18 mouse cellular contexts compared by ENCODE assay signal in the genomic region with DNA sequence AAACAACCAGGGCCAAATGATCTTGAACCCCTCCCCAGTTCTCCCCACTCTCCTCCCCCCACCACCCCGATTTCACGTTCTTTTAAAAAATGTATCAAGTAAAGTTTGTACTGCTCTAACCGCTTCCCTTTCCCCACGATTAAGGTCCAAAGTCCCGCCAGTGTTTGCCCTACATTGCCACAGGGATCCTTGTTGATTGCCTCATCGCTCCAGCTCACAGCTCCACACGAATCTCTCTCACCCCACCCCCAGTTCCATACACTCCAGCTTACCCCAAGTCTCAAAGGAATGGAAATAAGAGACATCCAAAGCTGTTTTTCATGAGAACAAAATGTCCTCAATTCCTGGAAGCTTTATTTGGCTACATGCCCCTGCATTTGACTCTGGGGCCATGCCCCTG. TPM values are rescaled to one million over a fixed set of nuclear protein-coding genes. Genes with fewer than 3 reads are reported as not detected.
A peak's percentile ranks its signal among the peaks of the same experiment; 100 is the strongest.
DNase-seq lines count a peak whose midpoint lies in the region; ATAC-seq lines count a peak whose summit lies in the region.
"Had no signal": no experiment of that assay in that cellular context is flagged by ENCODE, and none has a peak within 500 bp of the region (broad histone marks: within the 10 kb centered on the region; RNA-seq: fewer than 3 reads in every experiment).

No protein-coding gene starts in this region.

- no peaks in the 10 kb centered on the region for H3K36me3 ChIP-seq in intestine, embryonic 16.5 days (ENCODE audit: control insufficient read depth, insufficient read depth, low read length)
- no peaks in the 10 kb centered on the region for H3K36me3 ChIP-seq in liver, embryonic 11.5 days (ENCODE audit: control insufficient read depth, insufficient read depth, low read length)
- H3K36me3 ChIP-seq: heart, embryonic 10.5 days; limb, embryonic 10.5 days; neural tube, embryonic 13.5 days had no signal

- DNase-seq in liver, embryonic 11.5 days (ENCODE audit: low spot score), result no peak
- DNase-seq in skeletal muscle tissue, adult 2 months (ENCODE audit: low read depth, low spot score), result peak; percentile 30
- no peak for DNase-seq in urinary bladder, adult 18-20 months (ENCODE audit: low spot score in 2 of 2)
- DNase-seq in right cerebral cortex, adult 2 months (ENCODE audit: low spot score in 2 of 2), result no peak
- DNase-seq in heart, adult 11 months, result no peak
- DNase-seq: adrenal gland, postnatal 14 days; cerebellum, postnatal 25 days; heart, postnatal 36 days; retina, postnatal 1 day; thymus, postnatal 36 days had no signal

- H3K9me3 ChIP-seq in intestine, embryonic 16.5 days (ENCODE audit: control insufficient read depth, low read length), result no peaks in the 10 kb centered on the region
- H3K9me3 ChIP-seq in liver, embryonic 11.5 days (ENCODE audit: control insufficient read depth, low read length), result no peaks in the 10 kb centered on the region
- H3K9me3 ChIP-seq: heart, embryonic 10.5 days; limb, embryonic 10.5 days; neural tube, embryonic 13.5 days had no signal

- H3K9ac ChIP-seq in intestine, embryonic 16.5 days (ENCODE audit: low read depth, low read length), result no peak overlapping the region
- no peak overlapping the region for H3K9ac ChIP-seq in liver, embryonic 11.5 days (ENCODE audit: low read depth, low read length)
- H3K9ac ChIP-seq: neural tube, embryonic 13.5 days had no signal

- no peaks in the 10 kb centered on the region for H3K27me3 ChIP-seq in intestine, embryonic 16.5 days (replicated peaks; ENCODE audit: control insufficient read depth, insufficient read depth, low read length)
- H3K27me3 ChIP-seq in liver, embryonic 11.5 days (replicated peaks; ENCODE audit: control insufficient read depth, insufficient read depth, low read length), result no peaks in the 10 kb centered on the region
- H3K27me3 ChIP-seq: neural tube, embryonic 13.5 days had no signal

- H3K4me1 ChIP-seq in intestine, embryonic 16.5 days (ENCODE audit: control insufficient read depth, insufficient read depth, low read length), result peaks cover 19% of the 10 kb centered on the region; the same call in 1 of the 2 replicates
- H3K4me1 ChIP-seq in liver, embryonic 11.5 days (replicated peaks; ENCODE audit: control insufficient read depth, insufficient read depth, low read length), result no peaks in the 10 kb centered on the region; the same call in 1 of the 2 replicates
- H3K4me1 ChIP-seq: heart, embryonic 10.5 days; neural tube, embryonic 13.5 days had no signal

- ATAC-seq in granulocyte monocyte progenitor cell, adult 5-6 weeks (replicated peaks; ENCODE audit: poor library complexity, severe bottlenecking), result peak; percentile 48
- ATAC-seq in intestine, embryonic 16.5 days, result peak; percentile 90
- peak; percentile 57; the same call in 1 of the 2 replicates for ATAC-seq in liver, embryonic 11.5 days (replicated peaks; ENCODE audit: low FRiP score)

- peak overlapping the region; percentile 27; the same call in 1 of the 2 replicates for H3K4me2 ChIP-seq in intestine, embryonic 16.5 days (ENCODE audit: low read depth, low read length)
- H3K4me2 ChIP-seq in liver, embryonic 11.5 days, result no peak overlapping the region
- H3K4me2 ChIP-seq: neural tube, embryonic 13.5 days had no signal

- WGBS in intestine, embryonic 16.5 days, result 53% methylated on average over 7 of the region's 7 CpGs
- 67% methylated on average over 7 of the region's 7 CpGs for WGBS in liver, embryonic 11.5 days

- no peak overlapping the region for H3K27ac ChIP-seq in intestine, embryonic 16.5 days (ENCODE audit: low read length)
- no peak overlapping the region for H3K27ac ChIP-seq in liver, embryonic 11.5 days (ENCODE audit: low read depth, low read length)
- H3K27ac ChIP-seq: heart, embryonic 10.5 days; limb, embryonic 10.5 days; neural tube, embryonic 13.5 days had no signal

- H3K4me3 ChIP-seq in intestine, embryonic 16.5 days (ENCODE audit: low read length), result no peak overlapping the region
- H3K4me3 ChIP-seq in liver, embryonic 11.5 days (ENCODE audit: low read depth, low read length), result no peak overlapping the region
- H3K4me3 ChIP-seq: heart, embryonic 10.5 days; limb, embryonic 10.5 days; neural tube, embryonic 13.5 days had no signal

RNA-seq across cellular contexts. Expression of gene Tmem176a, which starts 15.7 kb away (rescaled TPM):
- 36.2 and 69.4 TPM in 2 replicates for total RNA-seq in granulocyte monocyte progenitor cell, adult 5-6 weeks (2014; fragmentation: Nextera tagmentation)
- total RNA-seq in granulocyte monocyte progenitor cell, adult 5-6 weeks (2017), result 18.9 and 45.3 TPM in 2 replicates
- 183 TPM in 2 replicates for polyA plus RNA-seq in intestine, embryonic 16.5 days (2015; fragmentation: Nextera tagmentation; extraction: Ambion mirVana)
- polyA plus RNA-seq in liver, embryonic 11.5 days (2014; fragmentation: Nextera tagmentation; extraction: Ambion mirVana), result 56.6 and 66.1 TPM in 2 replicates

RNA-seq across cellular contexts. Expression of gene Tmem176b, which starts 16.3 kb away (rescaled TPM):
- 127 TPM in 2 replicates for total RNA-seq in granulocyte monocyte progenitor cell, adult 5-6 weeks (2014; fragmentation: Nextera tagmentation)
- 88.4 and 105 TPM in 2 replicates for total RNA-seq in granulocyte monocyte progenitor cell, adult 5-6 weeks (2017)
- 403 and 414 TPM in 2 replicates for polyA plus RNA-seq in intestine, embryonic 16.5 days (2015; fragmentation: Nextera tagmentation; extraction: Ambion mirVana)
- 105 and 118 TPM in 2 replicates for polyA plus RNA-seq in liver, embryonic 11.5 days (2014; fragmentation: Nextera tagmentation; extraction: Ambion mirVana)

RNA-seq across cellular contexts. Expression of gene Aoc1, which starts 47.7 kb away (rescaled TPM):
- total RNA-seq in granulocyte monocyte progenitor cell, adult 5-6 weeks (2014; fragmentation: Nextera tagmentation), result 0.41 and 1.8 TPM in 2 replicates
- total RNA-seq in granulocyte monocyte progenitor cell, adult 5-6 weeks (2017), result 0.69 TPM in 1 of 2 replicates, not detected in the other
- polyA plus RNA-seq in intestine, embryonic 16.5 days (2015; fragmentation: Nextera tagmentation; extraction: Ambion mirVana), result 51.9 and 71.5 TPM in 2 replicates
- not detected in 2 replicates for polyA plus RNA-seq in liver, embryonic 11.5 days (2014; fragmentation: Nextera tagmentation; extraction: Ambion mirVana)
- total RNA-seq: adrenal gland, postnatal 14 days; heart, postnatal 36 days; megakaryocyte, adult 5-6 weeks; midbrain, postnatal 0 days had no signal
- polyA plus RNA-seq: embryonic facial prominence, embryonic 11.5 days; heart, embryonic 10.5 days; limb, embryonic 10.5 days; neural tube, embryonic 13.5 days had no signal

RNA-seq across cellular contexts. Expression of gene Gimap3, which starts 54.4 kb away (rescaled TPM):
- total RNA-seq in granulocyte monocyte progenitor cell, adult 5-6 weeks (2014; fragmentation: Nextera tagmentation), result not detected in 2 replicates
- 0.34 TPM in 1 of 2 replicates, not detected in the other for total RNA-seq in granulocyte monocyte progenitor cell, adult 5-6 weeks (2017)
- polyA plus RNA-seq in intestine, embryonic 16.5 days (2015; fragmentation: Nextera tagmentation; extraction: Ambion mirVana), result 0.37 and 0.43 TPM in 2 replicates
- polyA plus RNA-seq in liver, embryonic 11.5 days (2014; fragmentation: Nextera tagmentation; extraction: Ambion mirVana), result 0.08 TPM in 1 of 2 replicates, not detected in the other
- total RNA-seq: midbrain, postnatal 0 days had no signal
- polyA plus RNA-seq: embryonic facial prominence, embryonic 11.5 days; limb, embryonic 10.5 days; midbrain, postnatal 0 days; neural tube, embryonic 13.5 days had no signal

Comparison
In these comparisons a context has a peak if more than half of its experiments do, and no peak if none do; other contexts are left out.
1. RNA of gene Aoc1, which starts 47.7 kb away (polyA plus RNA-seq): 51.9 to 71.5 TPM in intestine, embryonic 16.5 days; not detected in liver, embryonic 11.5 days; every median in the first group is over 10 times any median in the second.
2. Peak in every context shown above with its lines, with median percentiles within 50 percentile points of each other: ATAC-seq.